Mouse (Mus musculus): ENCODE measurements around the gene Lce1g. TPM values are rescaled to one million over a fixed set of nuclear protein-coding genes. Genes with fewer than 3 reads are reported as not detected.

The Lce1g gene
- total RNA-seq (2012; rRNA removed) (not detected in 2 replicates), total RNA-seq (2014; rRNA removed) (not detected in 2 replicates), polyA plus RNA-seq (2012; ENCODE audit: insufficient read length, low read depth) (not detected in 2 replicates)

DNA sequence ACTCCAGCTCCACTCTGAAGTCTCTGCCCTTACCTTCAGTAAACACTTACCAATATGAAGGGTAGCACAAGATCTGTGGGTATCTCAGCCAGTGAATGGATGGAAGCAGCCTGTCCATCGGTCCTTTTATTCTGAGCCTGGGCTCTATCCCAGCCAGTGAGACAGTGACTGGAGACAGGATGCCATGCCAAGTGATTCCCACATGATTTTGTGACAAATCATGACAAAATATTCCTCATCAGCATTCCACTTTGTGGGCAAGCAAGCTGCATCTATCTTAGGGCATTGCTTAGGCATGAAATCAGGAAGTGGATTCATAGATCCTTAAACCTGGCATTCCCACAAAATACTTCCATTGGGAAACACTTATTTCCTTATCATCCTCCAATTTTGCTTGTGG lies at the start of gene Lce1g:
Gene Lce1g, minus strand, starts transcription at position 101 of the 400 bp plus-strand sequence.
- Histone ChIP-seq H3K4me2 (ENCODE audit: insufficient read depth, low read depth, poor library complexity, severe bottlenecking) (no peak within 1 kb of the TSS), H3K79me2 (replicated peaks; ENCODE audit: control insufficient read depth, extremely low read depth, insufficient read depth, poor library complexity, severe bottlenecking) (no peaks in the 10 kb centered on the region; the same call in 1 of the 2 replicates), H3K9me3 (replicated peaks; ENCODE audit: low read length) (no peaks in the 10 kb centered on the region), H3K36me3 (replicated peaks in 1 of 2; ENCODE audit: control insufficient read depth in 1 of 2, insufficient read depth in 1 of 2, low read length in 1 of 2) (no peaks in the 10 kb centered on the region), H3K27me3 (replicated peaks) (no peaks in the 10 kb centered on the region), H3K4me3 (replicated peaks in 1 of 3; ENCODE audit: low read depth in 2 of 3, low read length in 2 of 3, poor library complexity in 1 of 3) (no peak within 1 kb of the TSS), H3K4me1 (ENCODE audit: control insufficient read depth in 1 of 2, insufficient read depth in 2 of 2) (no peaks in the 10 kb centered on the region), H3K27ac (ENCODE audit: insufficient read depth, low read depth) (no peak within 1 kb of the TSS), H3K9ac (ENCODE audit: insufficient read depth, low read depth) (no peak within 1 kb of the TSS)
- no peak for TF ChIP-seq PAX5 (IDR thresholded peaks at IDR 0.05; ENCODE audit: low read length)
- no peak for TF ChIP-seq EP300 (IDR thresholded peaks at IDR 0.05; ENCODE audit: low read length)
- TF ChIP-seq MAFK (IDR thresholded peaks at IDR 0.05; ENCODE audit: insufficient replicate concordance, low read length): no peak
- no peak for TF ChIP-seq USF2 (conservative IDR thresholded peaks at IDR 0.05; ENCODE audit: low read depth, low read length)
- DNase-seq (ENCODE audit: extremely low read depth): no peak
- in situ Hi-C loops (cut with MboI; ENCODE audit: low pct_ligation_motif_present, low pct_unique_long_range_greater_than_20kb, low sequenced_read_pairs): no loop called here
- dilution Hi-C loops (cut with MboI; ENCODE audit: extremely low pct_ligation_motif_present, extremely low pct_unique_long_range_greater_than_20kb, low sequenced_read_pairs): no loop called here

DNA sequence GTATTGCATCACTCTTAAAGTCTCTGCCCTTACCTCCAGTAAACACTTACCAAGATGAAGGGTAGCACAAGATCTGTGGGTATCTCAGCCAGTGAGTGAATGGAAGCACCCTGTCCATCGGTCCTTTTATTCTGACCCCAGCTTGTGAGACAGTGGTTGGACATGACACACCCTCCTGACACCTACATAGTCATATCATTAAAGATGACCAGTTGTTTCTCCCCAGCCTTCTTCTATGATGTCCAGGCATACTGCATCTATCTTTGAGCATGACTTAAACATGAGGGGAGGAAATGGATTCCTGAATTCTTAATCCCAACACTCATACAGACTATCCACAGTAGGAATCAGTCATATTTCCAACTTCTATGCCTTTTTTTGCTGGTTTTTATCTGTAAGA lies 38.3 kb upstream of the Lce1g start, which contains the start of gene Lce1j:
Gene Lce1j, minus strand, starts transcription at position 101 of the 400 bp plus-strand sequence.
- Histone ChIP-seq H3K4me2 (ENCODE audit: insufficient read depth, low read depth, poor library complexity, severe bottlenecking) (no peak within 1 kb of the TSS), H3K79me2 (replicated peaks; ENCODE audit: control insufficient read depth, extremely low read depth, insufficient read depth, poor library complexity, severe bottlenecking) (no peaks in the 10 kb centered on the region), H3K4me1 (ENCODE audit: control insufficient read depth in 1 of 2, insufficient read depth in 2 of 2) (no peaks in the 10 kb centered on the region), H3K9ac (ENCODE audit: insufficient read depth, low read depth) (no peak within 1 kb of the TSS), H3K4me3 (replicated peaks in 1 of 3; ENCODE audit: low read depth in 2 of 3, low read length in 2 of 3, poor library complexity in 1 of 3) (no peak within 1 kb of the TSS), H3K27me3 (replicated peaks) (no peaks in the 10 kb centered on the region), H3K36me3 (replicated peaks in 1 of 2; ENCODE audit: control insufficient read depth in 1 of 2, insufficient read depth in 1 of 2, low read length in 1 of 2) (no peaks in the 10 kb centered on the region), H3K27ac (ENCODE audit: insufficient read depth, low read depth) (no peak within 1 kb of the TSS), H3K9me3 (replicated peaks; ENCODE audit: low read length) (no peaks in the 10 kb centered on the region)
- in situ Hi-C loops (cut with MboI; ENCODE audit: low pct_ligation_motif_present, low pct_unique_long_range_greater_than_20kb, low sequenced_read_pairs): no loop called here
- TF ChIP-seq KAT2A (IDR thresholded peaks at IDR 0.05; ENCODE audit: insufficient replicate concordance, low read length): no peak
- DNase-seq (ENCODE audit: extremely low read depth): no peak
- dilution Hi-C loops (cut with MboI; ENCODE audit: extremely low pct_ligation_motif_present, extremely low pct_unique_long_range_greater_than_20kb, low sequenced_read_pairs): no loop called here

DNA sequence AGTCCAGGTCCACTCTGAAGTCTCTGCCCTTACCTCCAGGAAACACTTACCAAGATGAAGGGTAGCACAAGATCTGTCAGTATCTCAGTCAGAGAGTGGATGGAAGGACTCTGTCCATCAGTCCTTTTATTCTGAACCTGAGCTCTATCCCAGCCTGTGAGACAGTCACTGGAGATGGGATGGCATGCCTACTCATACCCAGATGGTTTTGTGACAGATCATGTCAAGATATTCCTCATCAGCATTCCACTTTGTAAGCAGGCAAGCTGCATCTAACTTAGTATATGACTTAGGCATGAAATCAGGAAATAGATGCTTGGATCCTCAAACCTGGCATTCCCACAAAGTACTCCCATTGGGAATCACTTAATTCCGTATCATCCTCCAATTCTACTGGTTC lies 26.7 kb upstream of the Lce1g start, which contains the start of gene Lce1i:
Gene Lce1i, minus strand, starts transcription at position 101 of the 400 bp plus-strand sequence.
- H3K9me3 ChIP-seq (replicated peaks; ENCODE audit: low read length): no peaks in the 10 kb centered on the region
- in situ Hi-C loops (cut with MboI; ENCODE audit: low pct_ligation_motif_present, low pct_unique_long_range_greater_than_20kb, low sequenced_read_pairs) (no loop called here), dilution Hi-C loops (cut with MboI; ENCODE audit: extremely low pct_ligation_motif_present, extremely low pct_unique_long_range_greater_than_20kb, low sequenced_read_pairs) (no loop called here)
- no peaks in the 10 kb centered on the region for H3K79me2 ChIP-seq (replicated peaks; ENCODE audit: control insufficient read depth, extremely low read depth, insufficient read depth, poor library complexity, severe bottlenecking)
- no peak within 1 kb of the TSS for H3K27ac ChIP-seq (ENCODE audit: insufficient read depth, low read depth)
- no peak for DNase-seq (ENCODE audit: extremely low read depth)
- no peak within 1 kb of the TSS for H3K9ac ChIP-seq (ENCODE audit: insufficient read depth, low read depth)
- H3K27me3 ChIP-seq (replicated peaks): no peaks in the 10 kb centered on the region
- H3K4me3 ChIP-seq (replicated peaks in 1 of 3; ENCODE audit: low read depth in 2 of 3, low read length in 2 of 3, poor library complexity in 1 of 3): no peak within 1 kb of the TSS
- H3K4me1 ChIP-seq (ENCODE audit: control insufficient read depth in 1 of 2, insufficient read depth in 2 of 2): no peaks in the 10 kb centered on the region
- no peak within 1 kb of the TSS for H3K4me2 ChIP-seq (ENCODE audit: insufficient read depth, low read depth, poor library complexity, severe bottlenecking)
- TF ChIP-seq NRF1 (IDR thresholded peaks at IDR 0.05; ENCODE audit: low read depth, low read length): no peak
- TF ChIP-seq MYC (IDR thresholded peaks at IDR 0.05; ENCODE audit: low read depth, low read length): no peak
- no peak for TF ChIP-seq MAX (IDR thresholded peaks at IDR 0.05; ENCODE audit: low read length)
- TF ChIP-seq RAD21 (IDR thresholded peaks at IDR 0.05; ENCODE audit: low read depth, low read length): no peak
- TF ChIP-seq EP300 (IDR thresholded peaks at IDR 0.05; ENCODE audit: low read length): no peak
- no peak for TF ChIP-seq CHD1 (IDR thresholded peaks at IDR 0.05; ENCODE audit: low read depth, low read length)
- TF ChIP-seq CTCF (conservative IDR thresholded peaks at IDR 0.05 in 1 of 2, IDR thresholded peaks at IDR 0.05 in 1 of 2; ENCODE audit: low read depth in 2 of 2, low read length in 2 of 2): no peak
- TF ChIP-seq BHLHE40 (IDR thresholded peaks at IDR 0.05; ENCODE audit: low read depth, low read length): no peak
- H3K36me3 ChIP-seq (replicated peaks in 1 of 2; ENCODE audit: control insufficient read depth in 1 of 2, insufficient read depth in 1 of 2, low read length in 1 of 2): no peaks in the 10 kb centered on the region

All from CH12.LX (cell line).